Mouse (Mus musculus) heart, adult 2 months (tissue): ENCODE measurements around the gene Tmem214.

Source experiments
- CTCF ChIP-seq: fragments of 200-600 bp; IDR thresholded peaks from 2 replicates; pipeline ENCODE4 v1.8.1; 2022; ENCODE audit warnings: antibody characterized with exemption, mild to moderate bottlenecking, moderate library complexity
- POLR2A ChIP-seq: fragments of 200-500 bp; IDR thresholded peaks from 2 replicates; pipeline ENCODE4 v1.6.1; 2011; ENCODE audit warnings: mild to moderate bottlenecking, low read depth, low read length, control low read depth; ENCODE audit not compliant: insufficient read depth

- TF ChIP-seq CTCF (no peak), POLR2A (no peak)
These were observed 34.4 kb upstream of the Tmem214 start for GRCm38 (mm10) chr5:30833416-30833815.
